Mouse (Mus musculus): Measurements from ENCODE around the gene S1pr3.

S1pr3 gene

DNA sequence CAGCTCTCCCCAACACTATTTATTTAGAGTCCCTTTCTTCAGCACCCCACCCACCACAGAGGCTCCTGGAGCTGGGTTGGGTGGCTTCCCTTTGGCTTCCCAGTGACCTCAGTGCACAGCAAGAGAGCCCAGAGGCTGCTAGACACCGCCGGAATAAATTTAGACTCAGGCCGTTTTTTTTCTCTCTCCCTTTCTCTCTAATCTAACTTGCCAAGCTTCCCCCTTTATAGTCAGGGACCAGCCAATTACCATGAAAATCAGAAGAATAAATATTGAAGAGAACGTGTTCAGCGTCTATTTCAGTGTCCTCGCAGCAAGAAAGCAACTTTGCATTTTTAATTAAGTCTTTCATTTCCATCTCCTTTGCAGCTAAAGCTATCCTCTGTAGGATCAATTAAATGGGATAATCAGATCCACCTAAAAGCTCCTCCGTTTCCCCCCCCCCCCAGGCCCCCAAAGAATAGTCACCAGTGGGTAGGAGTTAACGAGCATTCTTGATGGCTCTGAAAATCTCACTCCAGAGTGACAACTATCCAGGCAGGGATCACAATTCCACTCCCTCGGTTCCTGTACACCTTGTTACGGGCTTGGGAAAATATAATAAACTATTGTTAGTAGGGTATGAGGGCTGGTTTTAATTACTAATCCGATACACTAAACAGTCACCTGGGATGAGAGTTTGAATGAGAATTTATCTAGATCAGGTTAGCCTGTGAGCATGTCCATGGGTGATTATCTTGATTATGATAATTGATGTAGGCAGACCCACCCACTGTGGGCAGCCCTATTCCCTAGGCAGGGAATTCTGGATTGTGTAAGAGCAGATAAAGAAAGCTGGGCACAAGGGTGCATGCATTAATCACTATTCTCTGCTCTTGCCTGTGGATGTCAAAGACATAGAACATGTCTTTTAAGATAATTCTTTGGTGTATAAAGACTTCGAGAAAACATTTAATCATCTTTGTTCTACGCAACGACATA lies 29.0 kb downstream of the S1pr3 start:
- in situ Hi-C loops (cut with MboI, MseI), result no loop called here

DNA sequence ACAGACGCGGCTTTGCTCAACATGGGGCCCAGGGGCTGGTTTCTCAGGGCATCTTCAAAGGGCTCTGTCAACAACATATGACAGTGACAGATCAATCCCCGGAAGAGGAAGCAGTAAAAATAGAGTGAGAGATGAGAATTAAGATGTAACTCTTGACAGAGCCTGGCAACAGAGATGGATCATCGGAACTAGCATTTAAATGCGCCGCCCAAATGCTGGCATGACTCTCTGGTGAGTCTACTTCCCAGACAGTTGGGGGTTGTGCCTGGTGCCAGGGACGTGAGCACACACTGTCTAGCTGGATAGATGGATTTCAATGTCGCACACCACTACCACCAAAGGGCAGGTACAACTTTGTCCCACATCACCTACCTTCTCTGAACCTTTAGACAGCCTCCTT lies 34.5 kb downstream of the S1pr3 start:
- in situ Hi-C loops (cut with MboI, MseI), result no loop called here

DNA sequence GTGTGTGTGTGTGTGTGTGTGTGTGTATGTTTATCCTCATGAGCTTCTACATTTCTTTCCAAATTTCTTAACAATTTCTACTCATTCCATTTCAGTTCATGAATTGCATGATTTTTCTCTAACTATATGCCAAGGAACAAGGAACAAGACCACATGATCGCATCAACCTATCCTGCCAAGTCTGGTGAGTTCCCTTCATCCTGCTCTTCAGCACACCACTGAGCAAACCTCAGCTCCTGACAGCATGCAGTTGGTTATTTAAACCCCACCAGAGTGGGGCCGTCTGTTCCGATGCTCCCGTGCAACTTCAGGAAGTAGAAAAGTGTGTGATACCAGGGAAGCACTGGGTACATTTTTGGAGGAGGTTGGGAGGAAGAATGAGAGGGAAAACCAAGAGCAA lies 38.1 kb downstream of the S1pr3 start:
- in situ Hi-C loops (cut with MboI, MseI), result no loop called here

DNA sequence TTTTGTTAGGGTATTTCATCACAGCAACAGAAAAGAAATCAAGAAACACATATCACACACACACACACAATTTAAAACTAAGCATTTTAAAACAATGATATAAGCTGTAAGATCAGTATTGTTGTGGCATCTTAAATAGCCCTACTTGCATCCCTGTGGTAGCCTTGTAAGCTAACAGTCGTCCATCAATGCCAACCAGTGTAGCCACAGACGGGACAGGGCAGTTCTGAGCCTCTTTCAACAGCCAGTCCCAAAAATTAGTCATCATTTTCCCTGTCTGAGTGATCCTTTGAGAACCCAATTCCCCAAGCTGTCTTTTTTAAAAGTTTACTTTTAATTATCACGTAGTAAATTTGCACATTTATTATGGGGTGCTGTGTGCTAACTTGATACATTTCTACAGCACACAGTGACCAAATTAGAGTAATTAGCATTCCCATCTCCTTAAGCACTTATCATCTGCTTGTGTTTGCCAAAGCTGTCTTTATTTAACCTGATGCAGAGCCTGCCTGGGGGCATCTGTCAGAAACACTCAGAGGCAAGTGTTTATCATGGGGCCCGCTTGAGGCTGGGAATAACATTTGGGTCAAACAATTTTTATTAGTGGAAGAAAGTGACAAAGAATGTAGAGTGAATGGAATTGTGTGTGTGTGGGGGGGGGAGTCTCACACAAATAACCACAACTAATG lies 47.9 kb downstream of the S1pr3 start:
- in situ Hi-C loops (cut with MboI, MseI), result no loop called here

DNA sequence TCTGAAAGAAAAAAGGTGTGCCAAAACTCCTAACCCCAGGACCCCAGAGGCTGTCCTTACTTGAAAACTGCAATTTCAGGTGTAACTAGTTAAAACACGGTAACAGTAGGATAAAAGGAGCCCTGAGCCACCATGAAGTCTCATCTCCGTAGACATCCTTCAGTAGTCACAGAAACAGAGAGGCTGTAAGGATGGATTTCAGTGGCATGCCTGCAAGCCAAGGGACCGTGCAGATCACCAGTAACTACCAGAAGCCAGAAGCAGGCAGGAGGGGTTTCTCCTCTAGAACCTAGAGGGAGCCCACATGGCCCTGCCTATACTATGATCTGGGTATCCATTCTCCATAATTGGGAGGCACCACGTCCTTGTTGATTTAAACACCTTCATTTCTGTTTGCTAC lies 55.9 kb downstream of the S1pr3 start:
- in situ Hi-C loops (cut with MboI, MseI), result no loop called here

DNA sequence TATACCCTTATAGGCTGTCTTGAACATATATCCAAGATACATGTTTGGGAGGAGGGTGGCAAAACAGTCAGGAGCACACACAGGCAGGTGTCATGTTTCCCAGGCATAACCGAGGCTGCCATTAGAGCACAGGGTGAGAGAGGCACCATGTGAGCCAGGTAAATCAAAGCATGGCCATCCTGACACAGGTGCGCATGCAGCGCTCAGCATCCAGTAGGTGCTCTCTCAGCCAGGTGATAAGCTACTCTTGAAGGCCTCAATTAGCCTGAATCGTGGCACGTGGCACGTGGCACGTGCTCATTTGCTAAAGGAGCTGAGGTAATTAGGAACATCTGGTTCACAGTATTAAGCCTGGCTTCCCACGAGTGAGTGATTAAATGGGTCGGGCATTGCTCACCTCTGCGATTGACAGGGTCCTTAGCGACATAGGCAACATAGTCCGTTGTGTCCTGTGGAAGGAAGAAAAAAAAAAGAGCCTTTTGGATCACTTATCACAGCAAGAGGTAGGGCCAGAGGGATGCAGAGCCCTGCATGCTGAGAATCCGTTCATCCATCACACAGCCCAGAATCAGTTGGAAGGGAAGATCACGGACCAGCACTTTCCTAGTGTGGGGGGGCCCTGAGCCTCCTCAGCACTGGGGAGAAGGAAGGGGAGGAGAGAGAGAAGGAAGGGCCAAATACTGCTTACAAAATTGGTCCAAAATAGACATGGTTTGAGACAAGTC lies 57.8 kb downstream of the S1pr3 start:
- in situ Hi-C loops (cut with MboI, MseI), result no loop called here

DNA sequence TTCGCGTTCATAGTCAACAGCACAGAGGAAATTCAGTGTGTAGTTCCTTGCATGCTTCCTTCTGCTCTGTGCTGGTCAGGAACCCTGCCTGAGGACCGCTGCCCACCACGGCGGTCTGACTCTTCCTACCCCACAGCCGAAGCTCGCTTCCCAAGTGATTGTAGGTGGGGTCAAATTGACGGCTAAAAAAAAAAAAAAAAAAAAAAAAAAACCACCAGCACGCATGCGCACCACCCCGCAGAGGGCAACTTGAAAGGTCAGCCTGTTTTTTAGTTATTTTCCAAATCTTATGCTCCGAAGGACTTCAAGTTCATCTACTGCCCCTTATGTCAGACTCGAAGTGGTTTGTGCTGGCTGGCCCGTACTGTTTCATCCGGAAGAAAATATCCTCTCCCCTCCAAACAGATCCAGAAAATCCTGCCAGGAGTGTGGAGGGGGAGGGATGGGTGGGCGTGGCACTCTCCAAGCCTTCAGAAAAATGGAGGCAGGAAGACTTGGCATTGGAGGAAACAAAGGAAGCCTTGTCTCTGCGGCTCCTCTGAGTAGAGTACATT lies 60.3 kb downstream of the S1pr3 start:
- in situ Hi-C loops (cut with MboI, MseI), result no loop called here
